Mouse (Mus musculus) liver, embryonic 14.5 days (tissue): ENCODE measurements around the gene Rsph1.

Source experiments
- CTCF ChIP-seq: IDR thresholded peaks from 2 replicates; pipeline ENCODE4 v1.5.1; 2016; ENCODE audit warnings: antibody characterized with exemption, low read depth, control low read depth
- EP300 ChIP-seq: IDR thresholded peaks from 2 replicates; pipeline ENCODE4 v1.6.1; 2016; ENCODE audit warnings: antibody characterized with exemption, low read depth

GRCm38 (mm10) chr17:31287216-31287615, 10.0 kb upstream of the Rsph1 start:
- no peak for TF ChIP-seq CTCF
- TF ChIP-seq EP300, result no peak
